Mouse (Mus musculus) myocyte (in vitro differentiated cells): ENCODE measurements at regions not wholly inside any gene's neighbourhood (a gene's known extent, or its start where the extent isn't known, plus 50 kb on each side); places are given as distances from the start of the nearest gene placed in this dataset.

Source experiments
- CEBPB ChIP-seq: IDR thresholded peaks from 2 replicates; pipeline ENCODE4 v1.6.1; 2011; ENCODE audit warnings: mild to moderate bottlenecking, moderate library complexity; ENCODE audit not compliant: poor library complexity, insufficient read depth, severe bottlenecking
- E2F4 ChIP-seq: IDR thresholded peaks from one replicate; pipeline ENCODE4 v1.6.1; 2011; ENCODE audit warnings: mild to moderate bottlenecking, control low read depth, moderate library complexity; ENCODE audit not compliant: insufficient read depth
- MAX ChIP-seq: IDR thresholded peaks from one replicate; pipeline ENCODE4 v1.6.1; 2011; ENCODE audit warnings: low read depth, mild to moderate bottlenecking, control low read depth
- MYOD1 ChIP-seq, 3 experiments: IDR thresholded peaks; one replicate each; pipeline ENCODE4 v1.6.1; 2011; ENCODE audit warnings: control low read depth in 2 of 3, low read depth in 2 of 3, mild to moderate bottlenecking in 2 of 3, moderate library complexity in 1 of 3; ENCODE audit not compliant: insufficient read length in 2 of 3, control insufficient read depth in 1 of 3
- POLR2A ChIP-seq: IDR thresholded peaks from one replicate; pipeline ENCODE4 v1.6.1; 2011; ENCODE audit warnings: low read depth, mild to moderate bottlenecking, control low read depth, moderate library complexity; ENCODE audit not compliant: insufficient read length
- POLR2AphosphoS2 ChIP-seq: IDR thresholded peaks from one replicate; pipeline ENCODE4 v1.6.1; 2011; ENCODE audit warnings: low read depth, control low read depth; ENCODE audit not compliant: insufficient read length
- REST ChIP-seq: IDR thresholded peaks from one replicate; pipeline ENCODE4 v1.6.1; 2011; ENCODE audit warnings: mild to moderate bottlenecking, control low read depth, moderate library complexity; ENCODE audit not compliant: insufficient read depth, insufficient read length
- TCF12 ChIP-seq: IDR thresholded peaks from one replicate; pipeline ENCODE4 v1.6.1; 2011; ENCODE audit warnings: mild to moderate bottlenecking, control low read depth; ENCODE audit not compliant: poor library complexity, insufficient read depth, severe bottlenecking
- USF1 ChIP-seq: IDR thresholded peaks from one replicate; pipeline ENCODE4 v1.6.1; 2011; ENCODE audit warnings: low read depth, mild to moderate bottlenecking, control low read depth, moderate library complexity

GRCm38 (mm10) chr13:90233561-90233960, 144.2 kb upstream of the Xrcc4 start:
- TF ChIP-seq TCF12 (no peak), POLR2A (no peak), POLR2AphosphoS2 (no peak), MAX (no peak), MYOD1 (IDR thresholded peaks at IDR 0.05; ENCODE audit: control insufficient read depth in 1 of 3, insufficient read length in 2 of 3, low read depth in 2 of 3) (no peak), E2F4 (no peak), USF1 (no peak), CEBPB (no peak), REST (no peak)
